Mouse (Mus musculus): ENCODE measurements around the gene Pds5a. TPM values are rescaled to one million over a fixed set of nuclear protein-coding genes. Genes with fewer than 3 reads are reported as not detected.

Pds5a gene
- total RNA-seq, 2 experiments from 2014 or later: 66.2 to 75.7 TPM

GRCm38 (mm10) chr5:65586291-65586690 is 111.8 kb downstream of the Pds5a start:
- intact Hi-C loops (cut with DNase I): no loop called here
- DNase-seq: no peak

GRCm38 (mm10) chr5:65578545-65578944 is 119.5 kb downstream of the Pds5a start:
- intact Hi-C loops (cut with DNase I): no loop called here
- DNase-seq: no peak

GRCm38 (mm10) chr5:65575896-65576295 is 122.2 kb downstream of the Pds5a start:
- DNase-seq: no peak
- intact Hi-C loops (cut with DNase I): no loop called here

GRCm38 (mm10) chr5:65574876-65575275 is 123.2 kb downstream of the Pds5a start:
- DNase-seq: no peak
- intact Hi-C loops (cut with DNase I): no loop called here

GRCm38 (mm10) chr5:65565486-65565885 is 132.6 kb downstream of the Pds5a start:
- intact Hi-C loops (cut with DNase I): no loop called here
- no peak for DNase-seq

GRCm38 (mm10) chr5:65561125-65561893 is 136.8 kb downstream of the Pds5a start:
- DNase-seq: no peak
- intact Hi-C loops (cut with DNase I): no loop called here

GRCm38 (mm10) chr5:65557109-65557508 is 141.0 kb downstream of the Pds5a start:
- DNase-seq: no peak
- intact Hi-C loops (cut with DNase I): no loop called here

Other genes with a start within 250 kb of the Pds5a start
- not detected for gene Gm43552, start 205.4 kb downstream of the Pds5a start, total RNA-seq (2021)
- 100 to 1,000 TPM; 102 to 107 TPM for gene Smim14, start 161.1 kb downstream of the Pds5a start, total RNA-seq (2021)
- 10 to 100 TPM; 80.3 to 81.8 TPM for gene Ube2k, start 161.0 kb downstream of the Pds5a start, total RNA-seq (2021)
- gene N4bp2, start 65.2 kb upstream of the Pds5a start, total RNA-seq (2021): 10 to 100 TPM; 27.6 to 28.3 TPM
- under 1 TPM; 0.86 to 0.92 TPM for gene Rhoh, start 162.9 kb upstream of the Pds5a start, total RNA-seq (2021)
- under 1 TPM in 1 of 2 experiments, not detected in 1; 0.55 TPM for gene Chrna9, start 236.6 kb upstream of the Pds5a start, total RNA-seq (2021)